Mouse (Mus musculus) olfactory bulb, adult 2 months (tissue): Measurements from ENCODE around the gene Rtl10.

ENCODE experiments used
- CTCF ChIP-seq: fragments of 200-500 bp; IDR thresholded peaks from 2 replicates; pipeline ENCODE4 v1.5.1; 2012; ENCODE audit warnings: low read depth, mild to moderate bottlenecking, low read length, moderate library complexity; ENCODE audit not compliant: insufficient read depth
- POLR2A ChIP-seq: fragments of 200-500 bp; IDR thresholded peaks from 2 replicates; pipeline ENCODE4 v1.6.1; 2012; ENCODE audit warnings: mild to moderate bottlenecking, low read depth, low read length, moderate library complexity; ENCODE audit not compliant: insufficient read depth

GRCm38 (mm10) chr16:18490894-18491293 lies 7.8 kb upstream of the Rtl10 start:
- TF ChIP-seq CTCF (no peak), POLR2A (no peak)
